Mouse (Mus musculus): ENCODE measurements around the gene Lime1. TPM values are rescaled to one million over a fixed set of nuclear protein-coding genes. Genes with fewer than 3 reads are reported as not detected.
A peak's percentile ranks its signal among the peaks of the same experiment; 100 is the strongest.

Gene Lime1
- 42.1 and 46.7 TPM in 2 replicates for polyA plus RNA-seq (2015; fragmentation: Nextera tagmentation; extraction: Ambion mirVana)

DNA sequence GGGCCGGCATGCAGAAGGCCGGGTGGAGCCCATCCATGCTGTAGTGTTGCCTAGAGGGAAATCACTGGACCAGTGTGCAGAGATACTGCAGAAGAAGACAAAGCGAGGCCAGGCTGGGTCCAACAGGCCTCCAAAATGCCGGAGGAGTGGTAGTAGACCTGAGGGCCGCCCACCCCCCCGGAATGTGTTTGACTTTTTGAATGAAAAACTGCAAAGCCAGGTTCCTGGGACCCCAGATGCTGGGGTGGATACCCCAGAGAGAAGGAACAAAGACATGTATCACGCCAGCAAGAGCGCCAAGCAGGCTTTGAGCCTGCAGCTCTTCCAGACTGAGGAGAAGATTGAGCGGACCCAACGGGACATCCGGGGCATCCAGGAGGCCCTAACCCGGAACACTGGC, at the start of gene Lime1:
Gene Lime1 (plus strand): TSS at position 301 of the 400 bp plus-strand sequence.
- peaks cover 70% of the 10 kb centered on the region for H3K36me3 ChIP-seq
- ATAC-seq: no peak

DNA sequence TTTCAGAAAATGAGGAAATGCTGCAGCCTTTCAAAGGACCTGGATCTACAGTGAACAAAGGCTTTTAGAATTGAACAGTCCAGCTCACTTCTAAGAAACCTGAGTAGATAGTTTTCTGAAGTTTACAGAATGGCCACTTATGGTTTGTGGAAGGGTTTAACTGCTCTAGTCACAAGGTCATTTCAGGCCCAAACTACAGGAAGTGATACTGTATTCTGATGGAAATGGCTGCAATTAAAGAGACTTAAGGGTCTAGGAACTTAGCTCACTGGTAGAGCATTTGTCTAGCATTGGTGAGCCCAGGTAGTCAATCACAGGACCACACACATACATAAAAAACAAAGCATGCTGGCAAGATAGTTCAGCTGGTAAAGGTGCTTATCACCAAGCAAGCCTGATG, 47.3 kb upstream of the Lime1 start:
- H3K27me3 ChIP-seq: no peaks in the 10 kb centered on the region
- peaks cover 73% of the 10 kb centered on the region for H3K36me3 ChIP-seq
- H3K9me3 ChIP-seq: no peaks in the 10 kb centered on the region
- no peaks in the 10 kb centered on the region for H3K4me1 ChIP-seq (replicated peaks)
- H3K27ac ChIP-seq: no peak overlapping the region
- H3K4me3 ChIP-seq (replicated peaks): no peak overlapping the region
- no peak overlapping the region for H3K9ac ChIP-seq (replicated peaks)
- no peak for ATAC-seq
- H3K4me2 ChIP-seq (replicated peaks): no peak overlapping the region

More for the DNA sequence above, at the start of gene Lime1:
- Histone ChIP-seq H3K27ac (no peak within 1 kb of the TSS), H3K4me1 (replicated peaks) (no peaks in the 10 kb centered on the region), H3K27me3 (no peaks in the 10 kb centered on the region), H3K9ac (replicated peaks) (no peak within 1 kb of the TSS), H3K9me3 (no peaks in the 10 kb centered on the region), H3K4me3 (replicated peaks) (no peak within 1 kb of the TSS), H3K4me2 (replicated peaks) (no peak within 1 kb of the TSS)
- 96% methylated on average over 12 of the region's 12 CpGs for WGBS

DNA sequence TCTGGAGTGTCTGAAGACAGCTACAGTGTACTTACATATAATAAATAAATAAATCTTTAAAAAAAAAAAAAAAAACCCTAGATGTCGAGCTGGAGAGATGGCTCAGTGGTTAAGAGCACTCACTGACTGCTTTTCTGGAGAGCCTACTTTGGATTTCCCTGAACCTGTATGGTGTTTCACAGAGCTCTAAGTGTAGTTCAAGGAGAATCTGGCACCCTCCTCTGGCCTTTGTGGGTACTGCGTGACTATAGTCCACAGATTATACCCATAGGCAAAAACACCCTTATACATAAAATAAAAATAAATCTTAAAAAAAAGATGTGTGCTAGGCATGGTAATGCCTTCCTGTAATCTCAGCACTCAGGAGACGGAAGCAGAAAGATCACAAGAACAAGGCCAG, 45.9 kb upstream of the Lime1 start:
- Histone ChIP-seq H3K36me3 (peaks cover 70% of the 10 kb centered on the region), H3K9ac (replicated peaks) (no peak overlapping the region), H3K27me3 (no peaks in the 10 kb centered on the region), H3K9me3 (no peaks in the 10 kb centered on the region), H3K4me1 (replicated peaks) (no peaks in the 10 kb centered on the region), H3K4me2 (replicated peaks) (no peak overlapping the region), H3K27ac (no peak overlapping the region), H3K4me3 (replicated peaks) (no peak overlapping the region)
- peak; percentile 71; the same call in 1 of the 2 replicates for ATAC-seq
- 60% methylated on average over 3 of the region's 3 CpGs for WGBS

DNA sequence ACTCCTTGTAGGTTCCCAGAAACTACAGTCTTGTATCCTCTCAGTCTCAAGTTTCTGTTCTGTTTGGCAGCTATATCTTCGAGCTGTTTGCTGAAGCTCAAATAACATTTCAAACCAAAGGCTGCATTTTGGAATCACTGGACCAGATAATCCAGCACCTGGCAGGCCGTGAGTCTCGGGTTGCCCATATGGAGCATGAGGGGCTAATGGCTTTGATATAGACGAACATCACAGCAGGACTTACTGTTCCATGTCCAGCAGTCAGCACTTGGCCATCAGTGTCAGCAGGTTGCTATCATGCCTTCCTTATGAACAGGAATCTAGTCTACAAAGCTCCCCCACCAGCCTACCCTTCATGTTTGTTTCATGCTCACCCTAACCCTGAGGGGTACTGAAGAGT, 39.5 kb upstream of the Lime1 start:
- Histone ChIP-seq H3K9ac (replicated peaks) (no peak overlapping the region), H3K4me2 (replicated peaks) (no peak overlapping the region), H3K36me3 (peaks cover 76% of the 10 kb centered on the region), H3K27me3 (no peaks in the 10 kb centered on the region), H3K9me3 (no peaks in the 10 kb centered on the region), H3K4me3 (replicated peaks) (no peak overlapping the region), H3K4me1 (replicated peaks) (no peaks in the 10 kb centered on the region), H3K27ac (no peak overlapping the region)
- WGBS: 85% methylated on average over 4 of the region's 4 CpGs
- no peak for ATAC-seq

DNA sequence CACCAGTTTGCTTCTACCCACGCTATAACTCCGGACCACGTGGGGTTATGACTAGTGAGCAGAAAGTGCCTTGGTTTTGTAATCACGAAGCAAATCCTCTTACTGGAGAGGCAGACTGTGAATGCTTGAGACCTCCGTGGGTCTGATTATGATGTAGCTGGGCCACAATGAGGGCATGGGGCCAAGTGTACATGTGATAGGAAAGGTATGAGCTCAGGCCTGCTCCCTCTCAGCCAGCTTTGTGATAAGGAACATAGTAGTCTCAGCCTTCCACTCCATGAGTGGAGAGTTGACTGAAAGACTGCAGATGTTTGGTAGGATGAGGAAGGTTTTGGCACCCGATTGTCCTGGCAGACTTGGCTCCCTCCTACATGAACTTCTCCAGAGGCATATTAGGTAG, 37.1 kb upstream of the Lime1 start:
- no peak overlapping the region for H3K27ac ChIP-seq
- 94% methylated on average over 6 of the region's 6 CpGs for WGBS
- H3K27me3 ChIP-seq: no peaks in the 10 kb centered on the region
- no peaks in the 10 kb centered on the region for H3K9me3 ChIP-seq
- no peak overlapping the region for H3K9ac ChIP-seq (replicated peaks)
- H3K36me3 ChIP-seq: peaks cover 78% of the 10 kb centered on the region
- no peaks in the 10 kb centered on the region for H3K4me1 ChIP-seq (replicated peaks)
- no peak overlapping the region for H3K4me2 ChIP-seq (replicated peaks)
- ATAC-seq: no peak
- no peak overlapping the region for H3K4me3 ChIP-seq (replicated peaks)

DNA sequence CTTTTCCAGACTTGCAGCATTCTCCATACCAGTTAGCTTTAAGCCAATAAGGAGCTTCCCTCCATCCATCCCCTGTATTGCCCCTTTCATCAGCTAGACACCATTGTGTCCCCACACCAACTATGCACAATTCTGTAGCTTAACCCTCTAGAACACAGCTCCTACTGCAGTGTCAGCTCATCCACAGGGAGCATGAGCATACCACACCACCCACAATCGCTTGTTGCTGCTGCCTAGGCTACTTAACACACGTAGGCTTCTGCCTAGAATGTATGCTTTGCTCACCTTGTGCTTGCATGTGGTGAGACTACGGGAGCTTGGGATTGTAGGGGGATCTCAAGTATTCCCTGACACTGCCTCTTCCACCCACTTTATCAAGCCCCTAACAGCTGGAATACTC, 23.1 kb upstream of the Lime1 start:
- no peak overlapping the region for H3K4me3 ChIP-seq (replicated peaks)
- no peaks in the 10 kb centered on the region for H3K4me1 ChIP-seq (replicated peaks)
- no peaks in the 10 kb centered on the region for H3K27me3 ChIP-seq
- peaks cover 100% of the 10 kb centered on the region for H3K36me3 ChIP-seq
- no peak overlapping the region for H3K4me2 ChIP-seq (replicated peaks)
- H3K9me3 ChIP-seq: no peaks in the 10 kb centered on the region
- no peak overlapping the region for H3K27ac ChIP-seq
- ATAC-seq: no peak
- 84% methylated on average over 3 of the region's 3 CpGs for WGBS
- H3K9ac ChIP-seq (replicated peaks): no peak overlapping the region

DNA sequence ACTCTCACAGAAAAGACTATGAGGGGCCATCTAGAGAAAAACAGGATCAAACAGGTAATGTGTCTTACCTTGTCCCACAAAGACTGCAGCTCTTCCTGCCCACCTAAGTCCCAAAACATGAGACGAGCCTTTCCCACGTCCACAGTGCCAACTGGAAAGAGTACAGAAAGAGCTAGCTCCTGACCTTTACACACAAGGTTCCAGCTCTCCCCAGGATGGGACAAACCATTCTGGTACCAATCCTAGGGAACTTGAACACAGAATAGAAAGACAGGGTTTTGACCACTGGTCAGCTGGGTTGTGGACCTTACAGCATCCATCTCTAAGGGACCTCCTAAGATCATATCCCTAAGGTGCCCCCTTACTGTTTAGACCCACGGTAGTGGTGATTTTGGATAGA, 15.9 kb upstream of the Lime1 start:
- H3K4me2 ChIP-seq (replicated peaks): peak overlapping the region; percentile 98
- H3K36me3 ChIP-seq: peaks cover 43% of the 10 kb centered on the region
- no peak overlapping the region for H3K27ac ChIP-seq
- H3K4me3 ChIP-seq (replicated peaks): peak overlapping the region; percentile 95
- ATAC-seq: no peak
- H3K27me3 ChIP-seq: no peaks in the 10 kb centered on the region
- 90% methylated on average over 3 of the region's 3 CpGs for WGBS
- H3K9ac ChIP-seq (replicated peaks): peak overlapping the region; percentile 95
- H3K4me1 ChIP-seq (replicated peaks): peaks cover 37% of the 10 kb centered on the region
- no peaks in the 10 kb centered on the region for H3K9me3 ChIP-seq

DNA sequence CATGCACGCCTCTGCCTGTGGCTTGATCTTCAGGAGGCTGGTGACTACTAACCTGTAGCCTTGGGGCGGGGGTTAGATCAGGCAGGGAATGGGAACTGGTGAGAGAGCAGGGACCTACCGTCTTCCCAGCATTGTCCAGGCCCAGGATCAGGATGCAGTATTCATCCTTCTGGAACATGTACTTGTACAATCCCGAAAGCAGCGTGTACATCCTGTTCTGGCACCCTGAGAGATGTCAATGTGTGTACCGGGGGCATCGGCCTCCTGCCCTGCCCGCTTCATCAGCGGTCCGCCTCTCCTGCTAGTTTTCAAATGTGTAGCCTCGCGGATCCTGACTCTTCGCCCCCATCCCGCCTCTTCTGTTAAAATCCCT, 15.4 kb upstream of the Lime1 start:
- peak; percentile 9; the same call in 1 of the 2 replicates for ATAC-seq
- Histone ChIP-seq H3K27ac (peak overlapping the region; percentile 85), H3K4me2 (replicated peaks) (peak overlapping the region; percentile 98), H3K4me1 (replicated peaks) (peaks cover 42% of the 10 kb centered on the region), H3K27me3 (no peaks in the 10 kb centered on the region), H3K9me3 (no peaks in the 10 kb centered on the region), H3K4me3 (replicated peaks) (peak overlapping the region; percentile 95), H3K36me3 (peaks cover 43% of the 10 kb centered on the region), H3K9ac (replicated peaks) (peak overlapping the region; percentile 95)
- 9% methylated on average over 14 of the region's 14 CpGs for WGBS

DNA sequence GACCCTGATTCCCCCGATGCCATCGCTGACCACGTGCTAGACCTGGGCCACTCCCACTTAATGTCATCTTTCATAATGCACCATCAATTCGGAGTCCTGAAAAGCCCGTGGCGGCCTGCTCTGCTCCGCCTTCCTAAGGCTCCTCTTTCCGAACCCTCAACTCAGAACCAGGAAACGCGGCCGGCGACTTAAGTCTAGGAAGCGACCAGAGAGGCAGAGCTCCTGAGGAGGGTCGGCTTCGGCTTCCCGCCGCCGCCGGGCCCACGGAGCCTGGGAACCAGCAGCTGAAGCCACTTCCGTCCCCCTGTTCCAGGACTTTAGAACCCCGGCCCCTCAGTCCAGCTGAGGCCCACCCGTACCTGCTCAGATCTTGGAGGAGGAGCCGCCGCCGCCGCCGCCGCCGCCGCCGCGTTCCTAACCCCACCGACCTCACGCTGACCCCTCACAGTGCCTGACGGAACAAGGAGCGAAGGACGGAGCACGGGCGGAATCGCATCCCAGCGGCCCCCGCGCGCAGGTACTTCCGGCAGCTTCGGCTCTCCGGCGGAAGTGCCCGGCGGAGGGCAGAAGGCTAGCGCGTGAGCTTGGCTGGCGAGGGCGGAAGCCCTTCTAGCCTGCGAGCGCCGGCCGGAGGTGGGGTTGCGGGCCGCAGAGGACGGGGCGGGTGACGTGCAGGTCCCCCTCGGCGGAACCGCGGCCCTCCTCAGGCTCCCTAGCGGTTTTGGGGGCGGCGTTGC, 14.8 kb upstream of the Lime1 start, which contains the start of the genes Zgpat and Arfrp1:
Gene Zgpat (plus strand): TSS at position 69 of the 737 bp plus-strand sequence.
Gene Arfrp1 (minus strand): TSS at position 545 of the 737 bp plus-strand sequence.
- ATAC-seq: peak; percentile 93
- peaks cover 46% of the 10 kb centered on the region for H3K4me1 ChIP-seq (replicated peaks)
- WGBS: under 1% methylated on average over 71 of the region's 71 CpGs

DNA sequence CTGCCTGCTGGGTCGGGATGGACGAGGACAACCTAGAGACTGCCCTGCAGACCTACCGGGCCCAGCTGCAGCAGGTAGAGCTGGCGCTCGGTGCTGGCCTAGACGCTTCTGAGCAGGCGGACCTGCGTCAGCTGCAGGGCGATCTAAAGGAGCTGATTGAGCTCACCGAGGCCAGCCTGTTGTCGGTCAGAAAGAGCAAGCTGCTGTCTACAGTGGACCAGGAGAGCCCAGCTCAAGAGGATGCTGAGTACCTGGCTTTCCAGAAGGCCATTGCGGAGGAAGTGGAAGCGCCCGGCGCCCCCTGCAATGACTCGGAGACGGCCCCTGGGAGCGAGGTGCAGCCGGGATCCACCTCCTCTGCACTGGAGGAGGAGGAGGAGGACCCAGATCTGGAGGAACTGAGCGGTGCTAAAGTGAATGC, 14.2 kb upstream of the Lime1 start:
- H3K4me1 ChIP-seq (replicated peaks): peaks cover 48% of the 10 kb centered on the region
- H3K9ac ChIP-seq (replicated peaks): peak overlapping the region; percentile 95
- H3K27me3 ChIP-seq: no peaks in the 10 kb centered on the region
- WGBS: 0% methylated on average over 20 of the region's 20 CpGs
- H3K36me3 ChIP-seq: peaks cover 41% of the 10 kb centered on the region
- H3K9me3 ChIP-seq: no peaks in the 10 kb centered on the region
- peak; percentile 82 for ATAC-seq
- H3K4me2 ChIP-seq (replicated peaks): peak overlapping the region; percentile 98
- H3K4me3 ChIP-seq (replicated peaks): peak overlapping the region; percentile 95
- H3K27ac ChIP-seq: peak overlapping the region; percentile 85

More for the DNA sequence above, 14.8 kb upstream of the Lime1 start, which contains the start of the genes Zgpat and Arfrp1:
- H3K4me2 ChIP-seq (replicated peaks): peak within 1 kb of the TSS; percentile 98
- H3K9ac ChIP-seq (replicated peaks): peak within 1 kb of the TSS; percentile 95
- H3K27ac ChIP-seq: peak within 1 kb of the TSS; percentile 85
- H3K4me3 ChIP-seq (replicated peaks): peak within 1 kb of the TSS; percentile 95
- peaks cover 41% of the 10 kb centered on the region for H3K36me3 ChIP-seq
- H3K27me3 ChIP-seq: no peaks in the 10 kb centered on the region
- H3K9me3 ChIP-seq: no peaks in the 10 kb centered on the region

DNA sequence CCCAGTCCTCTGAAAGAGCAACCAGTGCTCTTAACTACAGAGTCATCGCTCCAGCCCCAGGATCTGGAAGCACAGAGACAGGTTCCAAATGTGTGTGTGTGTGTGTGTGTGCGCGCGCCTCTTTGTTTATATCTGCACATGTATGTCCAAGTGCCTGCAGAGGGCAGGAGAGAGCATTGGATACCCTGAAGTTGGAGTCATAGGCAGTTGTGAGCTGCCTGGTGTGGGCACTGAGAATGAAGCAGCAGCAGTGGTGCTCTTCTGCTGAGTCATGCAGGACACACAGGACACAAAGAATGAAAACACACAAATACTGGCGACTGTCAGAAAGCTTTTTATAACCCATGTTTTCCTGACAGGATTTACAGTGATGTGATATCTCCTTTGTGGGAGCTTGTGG, 9.9 kb upstream of the Lime1 start:
- no peak overlapping the region for H3K4me2 ChIP-seq (replicated peaks)
- peaks cover 26% of the 10 kb centered on the region for H3K36me3 ChIP-seq
- no peak overlapping the region for H3K27ac ChIP-seq
- H3K4me3 ChIP-seq (replicated peaks): no peak overlapping the region
- no peak overlapping the region for H3K9ac ChIP-seq (replicated peaks)
- H3K27me3 ChIP-seq: no peaks in the 10 kb centered on the region
- 99% methylated on average over 5 of the region's 5 CpGs for WGBS
- H3K4me1 ChIP-seq (replicated peaks): peaks cover 40% of the 10 kb centered on the region
- ATAC-seq: no peak
- H3K9me3 ChIP-seq: no peaks in the 10 kb centered on the region

DNA sequence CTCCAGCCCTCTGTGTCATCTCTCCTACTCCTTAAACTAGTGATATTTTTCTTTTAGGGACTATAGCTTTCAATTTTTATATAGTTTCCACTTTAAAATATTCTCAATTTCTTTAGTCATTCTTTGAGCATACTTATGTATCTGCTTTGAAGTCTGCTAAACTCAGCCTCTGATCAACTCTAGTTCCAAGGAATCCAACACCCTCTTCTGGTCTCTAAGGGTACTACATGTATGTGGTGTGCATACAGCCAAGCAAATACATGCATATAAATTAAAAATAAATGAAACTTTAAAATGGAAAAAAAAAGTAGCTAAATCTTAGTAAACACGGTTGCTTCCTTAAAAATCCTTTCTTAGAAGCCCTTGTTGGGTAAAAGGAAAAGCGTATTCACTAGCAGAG, 4.1 kb upstream of the Lime1 start:
- 92% methylated on average over 2 of the region's 2 CpGs for WGBS
- H3K9me3 ChIP-seq: no peaks in the 10 kb centered on the region
- H3K4me2 ChIP-seq (replicated peaks): no peak overlapping the region
- peaks cover 39% of the 10 kb centered on the region for H3K36me3 ChIP-seq
- H3K9ac ChIP-seq (replicated peaks): no peak overlapping the region
- H3K27ac ChIP-seq: no peak overlapping the region
- H3K4me1 ChIP-seq (replicated peaks): no peaks in the 10 kb centered on the region
- no peak overlapping the region for H3K4me3 ChIP-seq (replicated peaks)
- H3K27me3 ChIP-seq: no peaks in the 10 kb centered on the region
- ATAC-seq: no peak

All from midbrain, embryonic 13.5 days (tissue).